Mouse (Mus musculus) inflammation-experienced regulatory T-cells, adult 6 months (primary cell): ENCODE measurements around the gene Man1c1. TPM values are rescaled to one million over a fixed set of nuclear protein-coding genes. Genes with fewer than 3 reads are reported as not detected.

ENCODE experiments used
- ATAC-seq: one replicate; pipeline ENCODE4 v1.8.0; 2017
- polyA plus RNA-seq, 3 experiments: library from polyadenylated mRNA; unstranded; fragments of 100-300 nt; shearing (Covaris generic); gene quantifications; one replicate each; pipeline ENCODE4 v1.2.1; 2017

The Man1c1 gene
- polyA plus RNA-seq, 3 experiments from 2014 or later = 0.90 to 1.9 (median 1.1) TPM

GRCm38 (mm10) chr4:134636406-134636805 lies 67.7 kb downstream of the Man1c1 start:
- no peak for ATAC-seq

GRCm38 (mm10) chr4:134634001-134634400 lies 70.1 kb downstream of the Man1c1 start:
- ATAC-seq = no peak

GRCm38 (mm10) chr4:134632131-134632711 lies 71.9 kb downstream of the Man1c1 start:
- ATAC-seq = no peak

- no peak for ATAC-seq
Observed at GRCm38 (mm10) chr4:134631471-134632130, 72.5 kb downstream of the Man1c1 start.

GRCm38 (mm10) chr4:134628575-134629384 lies 75.3 kb downstream of the Man1c1 start:
- ATAC-seq = no peak

GRCm38 (mm10) chr4:134628058-134628457 lies 76.0 kb downstream of the Man1c1 start:
- no peak for ATAC-seq

- no peak for ATAC-seq
Observed at GRCm38 (mm10) chr4:134626883-134627282, 77.2 kb downstream of the Man1c1 start.

GRCm38 (mm10) chr4:134626350-134626749 lies 77.7 kb downstream of the Man1c1 start:
- ATAC-seq = no peak

GRCm38 (mm10) chr4:134624109-134624862 lies 79.8 kb downstream of the Man1c1 start:
- ATAC-seq = no peak

- no peak for ATAC-seq
Observed at GRCm38 (mm10) chr4:134621695-134622094, 82.4 kb downstream of the Man1c1 start.

- no peak for ATAC-seq
Observed at GRCm38 (mm10) chr4:134620246-134620645, 83.8 kb downstream of the Man1c1 start.

- ATAC-seq = no peak
Observed at GRCm38 (mm10) chr4:134619489-134619870, 84.6 kb downstream of the Man1c1 start.

- ATAC-seq = no peak
Observed at GRCm38 (mm10) chr4:134618810-134619488, 85.1 kb downstream of the Man1c1 start.

GRCm38 (mm10) chr4:134617779-134618178 lies 86.3 kb downstream of the Man1c1 start:
- no peak for ATAC-seq

GRCm38 (mm10) chr4:134615929-134616625 lies 88.0 kb downstream of the Man1c1 start:
- no peak for ATAC-seq

- no peak for ATAC-seq
Observed at GRCm38 (mm10) chr4:134612070-134612667, 91.9 kb downstream of the Man1c1 start.

- no peak for ATAC-seq
Observed at GRCm38 (mm10) chr4:134610616-134611015, 93.5 kb downstream of the Man1c1 start.

GRCm38 (mm10) chr4:134607679-134608078 lies 96.4 kb downstream of the Man1c1 start:
- no peak for ATAC-seq

- no peak for ATAC-seq
Observed at GRCm38 (mm10) chr4:134606054-134606453, 98.0 kb downstream of the Man1c1 start.

- ATAC-seq = no peak
Observed at GRCm38 (mm10) chr4:134604472-134604871, 99.6 kb downstream of the Man1c1 start.

- no peak for ATAC-seq
Observed at GRCm38 (mm10) chr4:134603553-134603952, 100.5 kb downstream of the Man1c1 start.
